Mouse (Mus musculus): ENCODE measurements around the gene Mbd5. TPM values are rescaled to one million over a fixed set of nuclear protein-coding genes. Genes with fewer than 3 reads are reported as not detected.
A peak's percentile ranks its signal among the peaks of the same experiment; 100 is the strongest.

Mbd5 gene
- total and polyA plus RNA-seq, 3 experiments: 4.4 to 8.7 TPM; not detected in 1

GRCm38 (mm10) chr2:49359706-49360105, 410.4 kb downstream of the Mbd5 start:
- peak; percentile 40 for DNase-seq (ENCODE audit: low read depth, low spot score)
- no peak overlapping the region for H3K27ac ChIP-seq (ENCODE audit: control insufficient read depth, low read depth, low read length)
- TF ChIP-seq SMC3 (IDR thresholded peaks at IDR 0.05; ENCODE audit: low read depth, low read length): peak; percentile 37
- TF ChIP-seq CTCF (IDR thresholded peaks at IDR 0.05 in 2 of 3, conservative IDR thresholded peaks at IDR 0.05 in 1 of 3; ENCODE audit: control insufficient read depth in 1 of 3, insufficient read depth in 1 of 3, low read depth in 2 of 3, low read length in 3 of 3, poor library complexity in 1 of 3, severe bottlenecking in 1 of 3): peak in 2 of 3 experiments; percentile 27 to 35; a peak in 3 of 6 replicates
- TF ChIP-seq RAD21 (IDR thresholded peaks at IDR 0.05; ENCODE audit: low read depth, low read length): peak; percentile 18; the same call in 1 of the 2 replicates
- TF ChIP-seq ELF1 (IDR thresholded peaks at IDR 0.05; ENCODE audit: low read depth, low read length): no peak; the same call in 1 of the 2 replicates
- no peak for TF ChIP-seq EP300 (IDR thresholded peaks at IDR 0.05; ENCODE audit: low read depth in 1 of 2, low read length in 2 of 2)

DNA sequence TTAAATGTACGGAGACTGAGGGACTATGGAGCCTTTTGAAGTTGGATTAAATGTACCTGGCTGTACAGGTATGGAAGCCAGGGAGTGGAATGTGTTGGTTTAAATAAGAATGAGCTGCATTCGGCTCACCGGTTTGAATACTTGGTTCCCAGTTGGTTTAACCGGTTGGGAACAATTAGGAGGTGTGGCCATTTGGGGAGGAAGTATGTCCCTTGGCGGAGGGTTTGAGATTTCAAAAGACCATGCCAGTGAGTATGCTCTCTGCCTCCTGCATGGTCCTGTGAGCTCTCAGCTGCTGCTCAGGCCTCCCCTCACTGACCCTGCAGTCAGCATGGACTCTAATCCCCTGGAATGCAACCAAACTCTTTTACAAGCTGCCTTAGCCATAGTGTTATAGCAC, 415.2 kb downstream of the Mbd5 start:
- no peaks in the 10 kb centered on the region; a peak in 1 of 4 replicates for H3K36me3 ChIP-seq (ENCODE audit: control insufficient read depth in 1 of 2, insufficient read depth in 2 of 2, low read length in 2 of 2)
- H3K4me3 ChIP-seq (ENCODE audit: control insufficient read depth in 1 of 2, insufficient read depth in 1 of 2, low read depth in 2 of 2, low read length in 2 of 2): no peak overlapping the region
- no peak overlapping the region for H3K9ac ChIP-seq (ENCODE audit: control insufficient read depth, low read depth, low read length, poor library complexity, severe bottlenecking)
- peaks cover 0 to 4% of the 10 kb centered on the region in 2 experiments; a peak in 2 of 4 replicates for H3K4me1 ChIP-seq (ENCODE audit: control insufficient read depth in 1 of 2, insufficient read depth in 2 of 2, low read length in 2 of 2)
- H3K9me3 ChIP-seq (replicated peaks; ENCODE audit: insufficient read depth, low read length): no peaks in the 10 kb centered on the region
- no peak for DNase-seq (ENCODE audit: low read depth, low spot score)
- no peaks in the 10 kb centered on the region for H3K79me2 ChIP-seq (ENCODE audit: control insufficient read depth, insufficient read depth, low read length, poor library complexity)
- TF ChIP-seq ZKSCAN1 (IDR thresholded peaks at IDR 0.05; ENCODE audit: low read depth, low read length): no peak
- TF ChIP-seq CHD2 (IDR thresholded peaks at IDR 0.05; ENCODE audit: low read length): no peak
- TF ChIP-seq RAD21 (IDR thresholded peaks at IDR 0.05; ENCODE audit: low read depth, low read length): no peak
- no peak for TF ChIP-seq MXI1 (IDR thresholded peaks at IDR 0.05; ENCODE audit: low read depth, low read length)
- no peak for TF ChIP-seq SIN3A (IDR thresholded peaks at IDR 0.05; ENCODE audit: low read length)
- no peak for TF ChIP-seq GABPA (IDR thresholded peaks at IDR 0.05; ENCODE audit: low read depth, low read length)
- TF ChIP-seq NRF1 (IDR thresholded peaks at IDR 0.05; ENCODE audit: insufficient read depth, low read depth, low read length, poor library complexity, severe bottlenecking): no peak
- TF ChIP-seq ETS1 (IDR thresholded peaks at IDR 0.05; ENCODE audit: low read depth, low read length): no peak
- TF ChIP-seq MAFK (IDR thresholded peaks at IDR 0.05; ENCODE audit: borderline replicate concordance, low read depth, low read length): no peak
- no peak for TF ChIP-seq E2F4 (IDR thresholded peaks at IDR 0.05; ENCODE audit: borderline replicate concordance, low read depth, low read length)
- no peak overlapping the region for H3K27ac ChIP-seq (ENCODE audit: control insufficient read depth, low read depth, low read length)
- H3K27me3 ChIP-seq (ENCODE audit: control insufficient read depth in 1 of 2, insufficient read depth in 2 of 2, low read length in 2 of 2): no peaks in the 10 kb centered on the region

More at GRCm38 (mm10) chr2:49359706-49360105, 410.4 kb downstream of the Mbd5 start:
- Histone ChIP-seq H3K9ac (ENCODE audit: control insufficient read depth, low read depth, low read length, poor library complexity, severe bottlenecking) (no peak overlapping the region), H3K79me2 (ENCODE audit: control insufficient read depth, insufficient read depth, low read length, poor library complexity) (no peaks in the 10 kb centered on the region), H3K36me3 (ENCODE audit: control insufficient read depth in 1 of 2, insufficient read depth in 2 of 2, low read length in 2 of 2) (no peaks in the 10 kb centered on the region; a peak in 1 of 4 replicates), H3K4me1 (ENCODE audit: control insufficient read depth in 1 of 2, insufficient read depth in 2 of 2, low read length in 2 of 2) (peaks cover 0 to 4% of the 10 kb centered on the region in 2 experiments; a peak in 3 of 4 replicates), H3K27me3 (ENCODE audit: control insufficient read depth in 1 of 2, insufficient read depth in 2 of 2, low read length in 2 of 2) (no peaks in the 10 kb centered on the region), H3K4me3 (ENCODE audit: control insufficient read depth in 1 of 2, insufficient read depth in 1 of 2, low read depth in 2 of 2, low read length in 2 of 2) (no peak overlapping the region), H3K9me3 (replicated peaks; ENCODE audit: insufficient read depth, low read length) (no peaks in the 10 kb centered on the region)
